Mouse (Mus musculus): ENCODE measurements around the gene Aqp6. TPM values are rescaled to one million over a fixed set of nuclear protein-coding genes. Genes with fewer than 3 reads are reported as not detected.

Gene Aqp6
- total RNA-seq (2023) = not detected

DNA sequence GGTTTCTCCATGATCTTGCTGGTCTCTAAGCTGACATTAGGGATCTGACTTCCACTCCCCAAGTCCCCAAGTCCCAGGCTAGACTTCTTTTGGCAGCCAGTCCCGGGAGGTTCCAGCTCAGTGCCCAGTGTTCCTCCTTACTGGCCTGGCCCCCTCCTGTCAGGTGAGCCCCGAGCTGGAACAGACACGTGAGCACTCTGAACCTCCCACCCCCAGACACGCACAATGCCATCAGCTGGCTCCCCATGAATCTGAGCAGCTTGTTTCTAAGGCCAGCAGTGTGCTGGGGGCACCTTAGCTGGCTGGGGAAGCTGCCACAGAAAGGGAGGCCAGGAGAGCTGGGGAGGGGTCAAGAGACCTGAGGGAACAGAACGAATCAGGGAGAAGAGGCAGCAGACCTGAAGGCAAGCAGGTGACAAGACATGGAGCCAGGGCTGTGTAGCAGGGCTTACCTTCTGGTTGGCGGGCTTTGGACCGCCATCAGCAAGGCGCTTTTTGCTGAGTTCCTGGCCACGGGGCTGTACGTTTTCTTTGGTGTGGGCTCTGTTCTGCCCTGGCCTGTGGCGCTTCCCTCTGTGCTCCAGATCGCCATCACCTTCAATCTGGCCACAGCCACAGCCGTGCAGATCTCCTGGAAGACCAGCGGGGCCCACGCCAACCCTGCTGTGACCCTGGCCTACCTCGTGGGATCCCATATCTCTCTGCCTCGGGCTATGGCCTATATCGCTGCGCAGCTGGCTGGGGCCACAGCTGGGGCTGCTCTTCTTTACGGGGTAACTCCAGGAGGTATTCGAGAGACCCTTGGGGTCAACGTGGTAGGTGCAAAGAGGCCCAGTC, at the start of gene Aqp6:
Gene Aqp6, plus strand, starts transcription at position 415 of the 837 bp plus-strand sequence.

GRCm38 (mm10) chr15:99578802-99579485, 22.3 kb upstream of the Aqp6 start, which contains the start of gene Aqp2:
TSS of gene Aqp2 (plus strand) at chr15:99579055.

GRCm38 (mm10) chr15:99590429-99591084, 10.6 kb upstream of the Aqp6 start, which contains the start of gene Aqp5:
TSS of gene Aqp5 (plus strand) at chr15:99590782.

DNA sequence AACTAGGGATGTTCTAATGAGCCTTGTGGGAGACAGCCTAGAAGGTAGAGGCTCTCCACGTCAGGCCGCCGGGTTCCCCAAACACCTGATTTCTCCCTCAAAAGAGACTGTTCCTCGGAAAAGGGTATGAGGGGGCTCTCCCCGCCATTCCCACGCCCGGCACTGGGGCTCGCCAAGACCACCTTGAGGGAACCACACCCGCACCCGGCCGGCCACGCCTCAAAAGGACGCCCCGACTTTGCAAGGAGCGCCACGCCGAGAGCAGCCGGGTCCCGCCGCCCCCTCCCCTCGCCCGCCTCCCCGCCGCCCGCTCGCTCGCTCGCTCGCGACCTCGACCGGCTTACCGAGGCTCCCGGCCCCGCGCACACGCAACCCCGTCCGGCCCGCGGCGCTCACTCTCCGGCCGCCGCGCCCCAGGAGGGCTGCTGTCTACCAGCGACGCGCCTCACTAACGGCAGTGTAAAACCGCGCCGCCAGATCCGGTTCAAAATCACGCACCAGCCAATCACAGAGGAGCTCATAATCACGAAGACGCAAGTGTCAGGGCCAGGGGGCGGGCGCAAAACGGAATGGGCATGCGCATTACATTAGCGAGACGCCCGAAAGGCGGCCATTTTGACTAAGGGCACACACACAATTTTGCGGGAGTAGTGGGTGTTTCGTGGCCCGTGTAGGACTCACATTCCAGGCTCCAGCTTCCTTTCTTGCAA, 50.1 kb downstream of the Aqp6 start, which contains the start of gene Racgap1:
Gene Racgap1, minus strand, starts transcription at position 494 of the 710 bp plus-strand sequence.

Other genes with a start within 250 kb of the Aqp6 start
- 10 to 100 TPM; 43.9 to 48.0 TPM for gene Fmnl3, start 230.9 kb upstream of the Aqp6 start, total RNA-seq (2023)
- 100 to 1,000 TPM; 519 to 548 TPM for gene Tmbim6, start 208.5 kb upstream of the Aqp6 start, total RNA-seq (2023)
- gene Nckap5l, start 143.7 kb upstream of the Aqp6 start, total RNA-seq (2023) = 1 to 10 TPM; 1.7 to 2.9 TPM
- 1 to 10 TPM; 4.8 to 6.1 TPM for gene Bcdin3d, start 126.7 kb upstream of the Aqp6 start, total RNA-seq (2023)
- 1 to 10 TPM in 1 of 2 experiments, under 1 TPM in 1; 0.39 to 1.2 TPM for gene Faim2, start 73.2 kb upstream of the Aqp6 start, total RNA-seq (2023)
- gene Aqp2, start 22.3 kb upstream of the Aqp6 start, total RNA-seq (2023) = not detected
- gene Aqp5, start 10.6 kb upstream of the Aqp6 start, total RNA-seq (2023) = not detected
- gene Racgap1, start 50.3 kb downstream of the Aqp6 start, total RNA-seq (2023) = 10 to 100 TPM; 88.7 to 95.9 TPM
- gene Asic1, start 69.0 kb downstream of the Aqp6 start, total RNA-seq (2023) = under 1 TPM in 1 of 2 experiments, not detected in 1; 0.11 TPM
- gene Smarcd1, start 100.7 kb downstream of the Aqp6 start, total RNA-seq (2023) = 10 to 100 TPM; 16.6 to 18.7 TPM
- gene Gm17349, start 104.1 kb downstream of the Aqp6 start, total RNA-seq (2023) = 1 to 10 TPM in 1 of 2 experiments, not detected in 1; 1.6 TPM
- under 1 TPM in 1 of 2 experiments, not detected in 1; 0.15 TPM for gene Gpd1, start 116.1 kb downstream of the Aqp6 start, total RNA-seq (2023)
- gene Cox14, start 124.2 kb downstream of the Aqp6 start, total RNA-seq (2023) = 10 to 100 TPM; 44.6 to 46.1 TPM
- gene Cers5, start 171.5 kb downstream of the Aqp6 start, total RNA-seq (2023) = 10 to 100 TPM; 22.5 to 31.1 TPM

Data from neutrophil, adult 83 days (primary cell).